Mouse (Mus musculus) heart, embryonic 12.5 days (tissue): ENCODE measurements around the gene Npffr2. TPM values are rescaled to one million over a fixed set of nuclear protein-coding genes. Genes with fewer than 3 reads are reported as not detected.

Experiments
- polyA plus RNA-seq: library from polyadenylated mRNA; unstranded; fragments of >200 nt; fragmentation: Nextera tagmentation; extraction: Ambion mirVana; gene quantifications from 2 replicates; pipeline ENCODE4 v1.2.1, GENCODE M21; 2016

Gene Npffr2
- polyA plus RNA-seq, 1 experiment from 2014 or later = not detected

Other genes starting within 250 kb of the Npffr2 start
- 0.19 and 0.24 TPM in 2 replicates for gene Gc, start 69.5 kb upstream of the Npffr2 start, polyA plus RNA-seq